Mouse (Mus musculus) thymus, postnatal 10 days (tissue): ENCODE results near the gene Ubxn11.

ENCODE experiments used
- DNase-seq, 2 experiments: peaks; one replicate each; pipeline ENCODE4 v3.0.0; 2021; ENCODE audit warnings: low spot score in 2 of 2

The Ubxn11 gene

GRCm38 (mm10) chr4:134101979-134102741 lies at the start of gene Ubxn11:
Gene Ubxn11 (plus strand): TSS chr4:134102570.
- peak; percentile 79 to 82 for DNase-seq

- no peak for DNase-seq
Measured at GRCm38 (mm10) chr4:134053538-134053937, 48.8 kb upstream of the Ubxn11 start, which contains the start of gene Zfp683. Gene Zfp683 (plus strand): TSS chr4:134053838.

GRCm38 (mm10) chr4:134058166-134058715 lies 44.1 kb upstream of the Ubxn11 start:
- peak; percentile 25 to 37 for DNase-seq

GRCm38 (mm10) chr4:134058908-134059307 lies 43.5 kb upstream of the Ubxn11 start:
- no peak for DNase-seq

- DNase-seq: no peak
Measured at GRCm38 (mm10) chr4:134060135-134060865, 42.1 kb upstream of the Ubxn11 start, which contains the start of gene Crybg2. Gene Crybg2 (plus strand): TSS chr4:134060815.

- peak; percentile 59 to 60 for DNase-seq
Measured at GRCm38 (mm10) chr4:134061166-134061830, 41.1 kb upstream of the Ubxn11 start.

- DNase-seq: peak; percentile 35 to 41
Measured at GRCm38 (mm10) chr4:134061944-134062446, 40.4 kb upstream of the Ubxn11 start.

GRCm38 (mm10) chr4:134062561-134062960 lies 39.8 kb upstream of the Ubxn11 start:
- no peak for DNase-seq

- DNase-seq: no peak
Measured at GRCm38 (mm10) chr4:134065431-134066004, 36.9 kb upstream of the Ubxn11 start.

- DNase-seq: no peak
Measured at GRCm38 (mm10) chr4:134067383-134067782, 35.0 kb upstream of the Ubxn11 start.

GRCm38 (mm10) chr4:134067833-134068544 lies 34.4 kb upstream of the Ubxn11 start:
- DNase-seq: no peak

GRCm38 (mm10) chr4:134068793-134069580 lies 33.4 kb upstream of the Ubxn11 start:
- no peak for DNase-seq

GRCm38 (mm10) chr4:134078694-134079093 lies 23.7 kb upstream of the Ubxn11 start:
- DNase-seq: peak; percentile 39 to 49

GRCm38 (mm10) chr4:134080674-134081073 lies 21.7 kb upstream of the Ubxn11 start:
- no peak for DNase-seq

GRCm38 (mm10) chr4:134081730-134082386 lies 20.5 kb upstream of the Ubxn11 start:
- DNase-seq: peak; percentile 76 to 80

- no peak for DNase-seq
Measured at GRCm38 (mm10) chr4:134082460-134082859, 19.9 kb upstream of the Ubxn11 start.

GRCm38 (mm10) chr4:134084999-134085398 lies 17.4 kb upstream of the Ubxn11 start:
- no peak for DNase-seq

GRCm38 (mm10) chr4:134087412-134087811 lies 15.0 kb upstream of the Ubxn11 start:
- peak in 1 of 2 experiments; percentile 60 for DNase-seq

GRCm38 (mm10) chr4:134089029-134089428 lies 13.3 kb upstream of the Ubxn11 start:
- no peak for DNase-seq
